Mouse (Mus musculus): ENCODE data around the gene Stx3. TPM values are rescaled to one million over a fixed set of nuclear protein-coding genes. Genes with fewer than 3 reads are reported as not detected.
A peak's percentile ranks its signal among the peaks of the same experiment; 100 is the strongest.

Stx3 gene
- polyA plus RNA-seq, 1 experiment from 2014 or later = 31.6 TPM

DNA sequence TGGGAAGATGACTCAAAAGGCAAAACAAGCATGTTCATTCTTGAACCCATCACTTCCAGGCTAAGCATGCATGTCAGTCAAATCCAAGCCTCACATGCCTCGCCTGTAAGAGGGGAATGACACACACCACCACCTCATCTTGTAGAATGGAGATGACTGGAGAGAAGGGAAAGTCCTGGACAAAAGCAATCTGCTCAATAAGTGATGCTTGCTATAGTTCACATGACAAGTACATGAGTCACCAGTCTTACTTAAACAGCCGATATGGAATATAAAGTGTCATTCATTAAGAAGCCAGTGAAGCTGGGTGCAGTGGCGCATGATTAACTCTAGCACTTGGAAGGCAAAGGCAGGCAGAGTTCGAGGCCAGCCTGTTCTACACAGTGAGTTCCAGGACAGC, 6.1 kb downstream of the Stx3 start:
- no peaks in the 10 kb centered on the region for H3K9me3 ChIP-seq (ENCODE audit: control insufficient read depth, low read length)
- H3K27ac ChIP-seq (replicated peaks; ENCODE audit: low read depth, low read length) = peak overlapping the region; percentile 60
- no peak overlapping the region for H3K9ac ChIP-seq (replicated peaks; ENCODE audit: low read length)
- H3K36me3 ChIP-seq (ENCODE audit: control insufficient read depth, insufficient read depth, low read length) = no peaks in the 10 kb centered on the region
- WGBS = 41% methylated on average over 4 of the region's 4 CpGs
- peaks cover 25% of the 10 kb centered on the region for H3K4me1 ChIP-seq (ENCODE audit: control insufficient read depth, insufficient read depth, low read length)
- H3K4me3 ChIP-seq (replicated peaks; ENCODE audit: low read depth, low read length) = no peak overlapping the region
- no peaks in the 10 kb centered on the region; the same call in 1 of the 2 replicates for H3K27me3 ChIP-seq (ENCODE audit: control insufficient read depth, insufficient read depth, low read length)
- ATAC-seq (ENCODE audit: low FRiP score, low TSS enrichment) (no peak), DNase-seq (no peak)
- no peak overlapping the region for H3K4me2 ChIP-seq (ENCODE audit: low read length)

DNA sequence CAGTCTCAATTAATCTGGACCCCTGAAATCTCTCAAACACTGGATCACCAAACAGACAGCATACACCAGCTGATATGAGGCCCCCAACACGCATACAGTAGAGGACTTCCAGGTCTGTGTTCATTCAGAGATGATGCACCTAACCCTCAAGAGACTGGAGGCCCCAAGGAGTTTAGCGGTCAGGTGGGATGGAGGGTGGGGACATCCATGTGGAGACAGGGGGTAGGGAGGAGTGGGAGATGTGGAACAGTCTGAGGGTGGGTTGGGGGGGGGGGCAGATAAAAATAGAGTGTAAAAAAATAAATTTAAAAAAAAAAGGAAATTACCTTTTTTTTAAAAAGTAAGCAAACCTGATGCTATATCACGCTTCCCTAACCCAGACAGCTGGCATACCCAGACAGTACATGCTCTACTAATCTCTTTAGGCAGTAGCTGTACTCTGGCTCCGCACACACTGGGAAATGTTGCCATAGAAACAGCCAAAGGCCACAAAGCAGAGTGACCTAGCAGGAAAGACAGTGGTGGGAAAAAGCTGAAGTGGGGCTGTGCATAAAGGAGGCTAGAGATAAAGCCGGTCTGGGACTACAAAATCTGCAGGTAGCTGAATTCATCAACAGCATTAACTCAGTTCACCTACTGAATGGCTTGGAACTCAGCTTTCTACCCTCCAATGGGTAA, 7.4 kb downstream of the Stx3 start:
- peak; percentile 88 for DNase-seq

DNA sequence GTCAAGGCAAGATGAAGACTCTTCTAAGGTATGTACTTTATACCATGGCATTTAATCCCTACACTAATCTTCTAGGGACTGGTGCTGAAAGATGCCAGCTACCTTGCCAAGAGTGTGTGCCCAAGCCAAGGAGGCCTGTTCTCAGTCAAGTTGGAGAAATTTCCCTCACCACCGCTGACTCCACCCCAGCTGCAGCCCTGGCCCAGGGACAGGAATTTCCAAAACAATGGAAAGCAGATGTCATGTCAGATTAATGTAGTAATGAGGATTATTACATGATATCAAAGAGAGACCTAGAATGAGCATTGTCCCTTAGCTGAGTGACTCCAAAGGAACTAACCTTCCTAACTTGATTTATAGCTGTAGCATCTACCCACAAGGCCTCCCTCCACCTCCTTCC, 8.3 kb downstream of the Stx3 start:
- DNase-seq (no peak), ATAC-seq (ENCODE audit: low FRiP score, low TSS enrichment) (no peak)
- Histone ChIP-seq H3K9ac (replicated peaks; ENCODE audit: low read length) (no peak overlapping the region), H3K27me3 (ENCODE audit: control insufficient read depth, insufficient read depth, low read length) (no peaks in the 10 kb centered on the region), H3K36me3 (ENCODE audit: control insufficient read depth, insufficient read depth, low read length) (no peaks in the 10 kb centered on the region), H3K4me3 (replicated peaks; ENCODE audit: low read depth, low read length) (no peak overlapping the region), H3K27ac (replicated peaks; ENCODE audit: low read depth, low read length) (peak overlapping the region; percentile 28; the same call in 1 of the 2 replicates), H3K9me3 (ENCODE audit: control insufficient read depth, low read length) (no peaks in the 10 kb centered on the region), H3K4me1 (ENCODE audit: control insufficient read depth, insufficient read depth, low read length) (peaks cover 25% of the 10 kb centered on the region), H3K4me2 (ENCODE audit: low read length) (no peak overlapping the region)
- 47% methylated on average over 1 of the region's 1 CpGs for whole genome bisulfite sequencing

More for the DNA sequence above, 7.4 kb downstream of the Stx3 start:
- Histone ChIP-seq H3K27ac (replicated peaks; ENCODE audit: low read depth, low read length) (peak overlapping the region; percentile 74), H3K9me3 (ENCODE audit: control insufficient read depth, low read length) (no peaks in the 10 kb centered on the region), H3K9ac (replicated peaks; ENCODE audit: low read length) (no peak overlapping the region), H3K4me2 (ENCODE audit: low read length) (peak overlapping the region; percentile 29), H3K36me3 (ENCODE audit: control insufficient read depth, insufficient read depth, low read length) (no peaks in the 10 kb centered on the region), H3K4me3 (replicated peaks; ENCODE audit: low read depth, low read length) (no peak overlapping the region), H3K27me3 (ENCODE audit: control insufficient read depth, insufficient read depth, low read length) (no peaks in the 10 kb centered on the region; the same call in 1 of the 2 replicates), H3K4me1 (ENCODE audit: control insufficient read depth, insufficient read depth, low read length) (peaks cover 25% of the 10 kb centered on the region)
- WGBS = 11% methylated on average over 5 of the region's 5 CpGs
- peak; percentile 92 for ATAC-seq (ENCODE audit: low FRiP score, low TSS enrichment)

DNA sequence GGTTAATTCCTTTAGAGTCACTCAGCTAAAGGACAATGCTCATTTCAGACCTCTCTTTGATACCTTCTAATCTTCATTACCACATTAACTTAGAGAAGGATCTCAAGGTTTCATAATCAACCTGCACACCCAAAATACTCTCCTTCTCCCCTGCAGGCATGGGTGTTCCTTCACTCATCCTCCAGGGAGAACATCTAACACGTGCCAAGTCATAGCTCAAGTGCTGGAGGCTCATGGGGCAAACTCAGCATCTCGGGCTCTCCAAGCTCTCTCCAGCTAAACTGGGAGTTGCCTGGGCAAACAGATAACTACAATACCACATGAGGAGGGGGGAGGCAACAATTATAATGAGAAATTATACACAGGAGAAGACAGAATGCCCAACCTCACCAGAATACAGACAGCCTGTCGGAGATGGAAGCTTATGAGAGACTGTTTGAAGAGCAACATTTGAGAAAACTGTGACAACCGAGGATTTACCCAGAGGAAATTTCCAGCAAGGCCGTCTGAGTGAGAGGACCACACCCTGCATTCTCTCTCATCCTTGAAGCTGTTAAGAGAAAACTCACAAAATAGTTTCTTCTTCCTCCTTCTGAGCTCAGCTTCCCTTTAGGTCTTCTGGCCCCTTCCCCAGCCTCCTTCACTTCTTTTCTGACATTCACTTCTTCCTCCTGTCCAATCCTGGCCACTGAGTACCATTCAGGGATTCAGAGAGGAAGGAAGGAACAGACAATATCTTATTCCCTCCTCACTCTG, 9.0 kb downstream of the Stx3 start:
- H3K27ac ChIP-seq (replicated peaks; ENCODE audit: low read depth, low read length) = no peak overlapping the region
- DNase-seq (no peak), ATAC-seq (ENCODE audit: low FRiP score, low TSS enrichment) (no peak)
- no peaks in the 10 kb centered on the region for H3K36me3 ChIP-seq (ENCODE audit: control insufficient read depth, insufficient read depth, low read length)
- no peak overlapping the region for H3K4me2 ChIP-seq (ENCODE audit: low read length)
- WGBS = 84% methylated on average over 5 of the region's 5 CpGs
- H3K27me3 ChIP-seq (ENCODE audit: control insufficient read depth, insufficient read depth, low read length) = no peaks in the 10 kb centered on the region
- H3K9me3 ChIP-seq (ENCODE audit: control insufficient read depth, low read length) = no peaks in the 10 kb centered on the region
- no peak overlapping the region for H3K9ac ChIP-seq (replicated peaks; ENCODE audit: low read length)
- H3K4me3 ChIP-seq (replicated peaks; ENCODE audit: low read depth, low read length) = no peak overlapping the region
- peaks cover 25% of the 10 kb centered on the region for H3K4me1 ChIP-seq (ENCODE audit: control insufficient read depth, insufficient read depth, low read length)

DNA sequence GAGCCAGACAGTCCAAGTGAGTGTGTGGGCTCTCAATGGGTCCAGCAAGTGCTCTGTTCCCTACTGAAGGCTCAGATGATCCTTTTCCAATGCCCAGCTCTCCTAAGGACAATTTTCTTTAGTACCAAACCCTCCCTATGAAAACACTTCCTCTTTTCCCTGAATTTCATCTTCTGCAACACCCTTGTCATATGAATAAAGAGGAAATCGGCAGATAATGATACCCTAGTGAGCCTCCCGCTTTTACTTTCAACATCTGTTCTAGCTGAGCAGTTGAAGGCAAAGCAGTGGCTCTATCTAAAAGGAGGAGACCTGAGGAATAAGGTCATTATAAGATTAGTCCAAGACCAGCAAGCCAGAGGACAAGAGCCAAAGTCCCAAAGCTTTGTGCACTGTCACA, 10.8 kb downstream of the Stx3 start:
- peaks cover 25% of the 10 kb centered on the region for H3K4me1 ChIP-seq (ENCODE audit: control insufficient read depth, insufficient read depth, low read length)
- no peaks in the 10 kb centered on the region for H3K27me3 ChIP-seq (ENCODE audit: control insufficient read depth, insufficient read depth, low read length)
- 90% methylated on average over 2 of the region's 2 CpGs for WGBS
- DNase-seq (no peak), ATAC-seq (ENCODE audit: low FRiP score, low TSS enrichment) (no peak)
- no peak overlapping the region for H3K4me3 ChIP-seq (replicated peaks; ENCODE audit: low read depth, low read length)
- no peak overlapping the region for H3K27ac ChIP-seq (replicated peaks; ENCODE audit: low read depth, low read length)
- H3K9ac ChIP-seq (replicated peaks; ENCODE audit: low read length) = no peak overlapping the region
- no peaks in the 10 kb centered on the region for H3K36me3 ChIP-seq (ENCODE audit: control insufficient read depth, insufficient read depth, low read length)
- H3K9me3 ChIP-seq (ENCODE audit: control insufficient read depth, low read length) = no peaks in the 10 kb centered on the region
- H3K4me2 ChIP-seq (ENCODE audit: low read length) = no peak overlapping the region

DNA sequence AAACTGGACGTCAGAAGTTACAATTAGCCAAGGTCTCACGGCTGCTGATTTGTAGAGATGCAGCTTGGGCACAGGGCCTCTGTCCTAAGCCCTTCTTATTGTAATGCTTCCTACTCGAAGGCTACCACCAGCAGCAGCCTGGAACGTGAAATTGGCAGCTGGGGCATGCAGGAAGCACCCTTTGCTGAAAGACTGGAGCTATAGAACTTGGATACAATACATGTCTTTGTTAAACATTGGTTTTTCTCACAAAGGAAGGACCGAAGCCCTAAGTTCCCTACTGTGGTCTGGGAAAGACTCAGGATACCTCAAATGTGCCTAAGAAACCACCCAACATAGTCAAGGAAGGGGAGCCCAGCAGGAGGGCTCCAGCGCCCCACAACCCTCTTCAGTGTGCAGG, 11.4 kb downstream of the Stx3 start:
- DNase-seq (no peak), ATAC-seq (ENCODE audit: low FRiP score, low TSS enrichment) (no peak)
- Histone ChIP-seq H3K9me3 (ENCODE audit: control insufficient read depth, low read length) (no peaks in the 10 kb centered on the region), H3K4me1 (ENCODE audit: control insufficient read depth, insufficient read depth, low read length) (peaks cover 20% of the 10 kb centered on the region), H3K27ac (replicated peaks; ENCODE audit: low read depth, low read length) (no peak overlapping the region), H3K36me3 (ENCODE audit: control insufficient read depth, insufficient read depth, low read length) (no peaks in the 10 kb centered on the region), H3K27me3 (ENCODE audit: control insufficient read depth, insufficient read depth, low read length) (no peaks in the 10 kb centered on the region), H3K9ac (replicated peaks; ENCODE audit: low read length) (no peak overlapping the region), H3K4me3 (replicated peaks; ENCODE audit: low read depth, low read length) (no peak overlapping the region), H3K4me2 (ENCODE audit: low read length) (no peak overlapping the region)
- 21% methylated on average over 6 of the region's 6 CpGs for WGBS

DNA sequence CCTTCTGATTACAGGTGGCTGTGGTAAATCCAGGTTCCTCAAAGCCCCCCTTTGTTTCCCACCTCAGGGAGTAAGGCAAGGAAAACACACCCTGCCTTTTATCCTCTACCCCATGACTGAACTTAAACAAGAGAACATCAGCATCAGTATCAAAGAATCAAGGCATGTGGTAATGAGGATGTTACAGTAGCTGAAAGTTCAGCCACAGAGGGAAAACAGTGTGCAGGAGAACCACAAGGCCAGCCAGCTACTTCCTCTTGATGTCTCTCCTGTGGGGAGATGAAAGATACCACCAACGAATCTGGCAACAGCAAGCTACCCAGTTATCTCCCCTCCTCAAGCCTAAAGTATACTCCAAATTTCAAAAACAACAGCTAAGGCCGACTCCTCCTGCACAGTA, 12.0 kb downstream of the Stx3 start:
- WGBS = 67% methylated on average over 2 of the region's 2 CpGs
- Histone ChIP-seq H3K4me1 (ENCODE audit: control insufficient read depth, insufficient read depth, low read length) (peaks cover 15% of the 10 kb centered on the region), H3K4me3 (replicated peaks; ENCODE audit: low read depth, low read length) (no peak overlapping the region), H3K27me3 (ENCODE audit: control insufficient read depth, insufficient read depth, low read length) (no peaks in the 10 kb centered on the region), H3K27ac (replicated peaks; ENCODE audit: low read depth, low read length) (no peak overlapping the region), H3K9me3 (ENCODE audit: control insufficient read depth, low read length) (no peaks in the 10 kb centered on the region), H3K36me3 (ENCODE audit: control insufficient read depth, insufficient read depth, low read length) (no peaks in the 10 kb centered on the region), H3K9ac (replicated peaks; ENCODE audit: low read length) (no peak overlapping the region), H3K4me2 (ENCODE audit: low read length) (no peak overlapping the region)
- ATAC-seq (ENCODE audit: low FRiP score, low TSS enrichment) (no peak), DNase-seq (no peak)

DNA sequence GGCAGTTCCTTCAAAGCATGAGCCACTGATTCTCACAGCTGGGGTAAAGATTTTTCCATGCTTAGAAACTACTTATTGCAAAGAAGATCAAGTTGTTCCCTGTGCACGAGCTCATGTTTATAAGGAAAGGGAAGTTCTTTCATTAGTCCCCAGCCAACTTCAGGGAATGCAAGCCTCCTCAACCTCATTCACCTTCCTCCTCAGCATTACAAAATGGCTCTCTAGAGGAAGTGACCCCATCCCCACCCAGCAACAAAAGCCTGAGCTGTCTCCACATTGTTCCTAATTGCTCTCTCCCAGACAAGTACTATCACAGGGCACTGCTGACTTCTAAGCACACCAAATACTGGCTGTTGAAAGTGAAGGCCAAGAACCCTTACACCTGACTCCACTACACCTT, 14.8 kb downstream of the Stx3 start:
- Histone ChIP-seq H3K4me2 (ENCODE audit: low read length) (no peak overlapping the region), H3K9me3 (ENCODE audit: control insufficient read depth, low read length) (no peaks in the 10 kb centered on the region), H3K36me3 (ENCODE audit: control insufficient read depth, insufficient read depth, low read length) (no peaks in the 10 kb centered on the region), H3K9ac (replicated peaks; ENCODE audit: low read length) (no peak overlapping the region), H3K4me3 (replicated peaks; ENCODE audit: low read depth, low read length) (no peak overlapping the region), H3K27ac (replicated peaks; ENCODE audit: low read depth, low read length) (no peak overlapping the region), H3K27me3 (ENCODE audit: control insufficient read depth, insufficient read depth, low read length) (no peaks in the 10 kb centered on the region), H3K4me1 (ENCODE audit: control insufficient read depth, insufficient read depth, low read length) (no peaks in the 10 kb centered on the region)
- WGBS = 71% methylated on average over 1 of the region's 1 CpGs
- ATAC-seq (ENCODE audit: low FRiP score, low TSS enrichment) (no peak), DNase-seq (no peak)
